36 mouse cellular contexts compared by ENCODE assay signal in the genomic region with DNA sequence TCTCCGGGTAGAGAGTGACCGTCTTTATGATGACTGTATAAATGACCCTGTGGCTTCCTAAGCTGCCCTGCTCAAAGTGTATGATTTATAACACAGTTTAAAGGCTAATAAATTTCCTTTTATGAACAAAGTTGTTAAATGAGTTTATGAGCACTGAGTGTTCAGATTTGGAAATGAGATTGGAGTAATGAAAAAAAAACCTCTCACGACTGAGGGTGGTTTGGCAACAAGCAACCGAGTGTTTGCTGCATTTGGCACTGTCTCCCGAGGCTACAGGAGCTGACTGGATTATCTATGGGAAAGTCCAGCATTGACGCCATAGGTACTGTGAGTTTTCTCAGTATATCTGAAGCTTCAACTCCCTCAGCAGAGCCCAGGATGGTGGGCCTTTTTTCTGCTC. TPM values are rescaled to one million over a fixed set of nuclear protein-coding genes. Genes with fewer than 3 reads are reported as not detected.
DNase-seq lines count a peak whose midpoint lies in the region; ATAC-seq lines count a peak whose summit lies in the region.
"Had no signal": no experiment of that assay in that cellular context is flagged by ENCODE, and none has a peak within 500 bp of the region (broad histone marks: within the 10 kb centered on the region; RNA-seq: fewer than 3 reads in every experiment).

No protein-coding gene starts in this region.

- H3K27me3 ChIP-seq in intestine, embryonic 16.5 days (replicated peaks; ENCODE audit: control insufficient read depth, insufficient read depth, low read length): no peaks in the 10 kb centered on the region
- H3K27me3 ChIP-seq: forebrain, embryonic 13.5 days; hindbrain, embryonic 12.5 days; hindbrain, embryonic 15.5 days; Patski had no signal

- H3K9me3 ChIP-seq in intestine, embryonic 16.5 days (ENCODE audit: control insufficient read depth, low read length): no peaks in the 10 kb centered on the region
- H3K9me3 ChIP-seq: embryonic facial prominence, embryonic 10.5 days; embryonic facial prominence, embryonic 13.5 days; forebrain, embryonic 10.5 days; forebrain, embryonic 13.5 days; hindbrain, embryonic 12.5 days; hindbrain, embryonic 15.5 days had no signal

- H3K4me2 ChIP-seq in intestine, embryonic 16.5 days (ENCODE audit: low read depth, low read length): no peak overlapping the region
- H3K4me2 ChIP-seq: embryonic facial prominence, embryonic 13.5 days; forebrain, embryonic 13.5 days; heart, embryonic 11.5 days; hindbrain, embryonic 12.5 days; hindbrain, embryonic 15.5 days had no signal

- intact Hi-C loops in left cerebral cortex, postnatal 25 days (cut with DNase I): no loop called here
- intact Hi-C loops in left cerebral cortex, postnatal 4 days (cut with DNase I): no loop called here

- H3K36me3 ChIP-seq in intestine, embryonic 16.5 days (ENCODE audit: control insufficient read depth, insufficient read depth, low read length): no peaks in the 10 kb centered on the region
- H3K36me3 ChIP-seq: embryonic facial prominence, embryonic 10.5 days; embryonic facial prominence, embryonic 13.5 days; forebrain, embryonic 10.5 days; hindbrain, embryonic 12.5 days; hindbrain, embryonic 15.5 days had no signal

- DNase-seq in frontal cortex, postnatal 36 days (ENCODE audit: low spot score in 2 of 2): no peak
- DNase-seq in left cerebral cortex, postnatal 25 days (ENCODE audit: low spot score in 2 of 2): peak; percentile 28 to 55
- no peak for DNase-seq in left cerebral cortex, postnatal 4 days
- peak; percentile 27 for DNase-seq in NIH3T3 (ENCODE audit: low read depth)
- peak; percentile 89 for DNase-seq in gonadal fat pad, adult 2 months (ENCODE audit: low read depth)
- no peak for DNase-seq in cerebellum, postnatal 10 days
- DNase-seq: adrenal gland, postnatal 10 days; adrenal gland, postnatal 36 days; cerebellum, adult 11 months; cerebellum, adult 2 months; cerebellum, adult 9-11 months; cerebellum, postnatal 36 days; embryo, embryonic 11 days; gastrocnemius, postnatal 10 days; gastrocnemius, postnatal 36 days; heart, adult 11 months had no signal

- no peaks in the 10 kb centered on the region for H3K4me1 ChIP-seq in intestine, embryonic 16.5 days (ENCODE audit: control insufficient read depth, insufficient read depth, low read length)
- H3K4me1 ChIP-seq: embryonic facial prominence, embryonic 10.5 days; embryonic facial prominence, embryonic 13.5 days; forebrain, embryonic 10.5 days; forebrain, embryonic 13.5 days; hindbrain, embryonic 12.5 days; hindbrain, embryonic 15.5 days had no signal

- ATAC-seq in frontal cortex, adult (ENCODE audit: low TSS enrichment): peak; percentile 84
- no peak for ATAC-seq in intestine, embryonic 16.5 days
- ATAC-seq: forebrain, embryonic 13.5 days; forebrain, embryonic 16.5 days; Patski had no signal

- no peak overlapping the region for H3K9ac ChIP-seq in intestine, embryonic 16.5 days (ENCODE audit: low read depth, low read length)
- H3K9ac ChIP-seq: embryonic facial prominence, embryonic 13.5 days; forebrain, embryonic 13.5 days; hindbrain, embryonic 12.5 days; hindbrain, embryonic 15.5 days had no signal

- WGBS in intestine, embryonic 16.5 days: 53% methylated on average over 6 of the region's 6 CpGs

- H3K4me3 ChIP-seq in intestine, embryonic 16.5 days (ENCODE audit: low read length): no peak overlapping the region
- H3K4me3 ChIP-seq: embryonic facial prominence, embryonic 10.5 days; embryonic facial prominence, embryonic 13.5 days; erythroblast, embryonic 14.5 days; forebrain, embryonic 10.5 days; forebrain, embryonic 13.5 days; hindbrain, embryonic 12.5 days; hindbrain, embryonic 15.5 days had no signal

- H3K27ac ChIP-seq in intestine, embryonic 16.5 days (ENCODE audit: low read length): no peak overlapping the region
- H3K27ac ChIP-seq: embryonic facial prominence, embryonic 10.5 days; embryonic facial prominence, embryonic 13.5 days; forebrain, embryonic 10.5 days; forebrain, embryonic 13.5 days; hindbrain, embryonic 12.5 days; hindbrain, embryonic 15.5 days had no signal

RNA-seq across cellular contexts. Expression of gene Bsnd, which starts 22.5 kb away (rescaled TPM):
- total RNA-seq in left cerebral cortex, postnatal 25 days (2021): not detected
- not detected for total RNA-seq in left cerebral cortex, postnatal 4 days (2021)
- 2.5 and 3.7 TPM in 2 replicates for polyA plus RNA-seq in gonadal fat pad, adult 2 months (2012; rRNA removed)
- polyA plus RNA-seq in intestine, embryonic 16.5 days (2015; fragmentation: Nextera tagmentation; extraction: Ambion mirVana): not detected in 2 replicates
- total RNA-seq: adrenal gland, adult 18-20 months; adrenal gland, postnatal 10 days; adrenal gland, postnatal 36 days; gastrocnemius, postnatal 36 days; heart, adult 8-10 months; heart, postnatal 25 days; hematopoietic stem cell, adult 5-6 weeks had no signal
- polyA plus RNA-seq: cortical plate, adult 2 months; embryonic facial prominence, embryonic 10.5 days; embryonic facial prominence, embryonic 13.5 days; erythroblast, embryonic 14.5 days; forebrain, embryonic 10.5 days; forebrain, embryonic 13.5 days; forebrain, embryonic 16.5 days; frontal cortex, adult 2 months; heart, embryonic 11.5 days; heart, embryonic 14.5 days; heart, postnatal 0 days had no signal

RNA-seq across cellular contexts. Expression of gene Dhcr24, which starts 46.2 kb away (rescaled TPM):
- total RNA-seq in left cerebral cortex, postnatal 25 days (2021): 10 to 100 TPM; 89.9 to 93.5 TPM
- total RNA-seq in left cerebral cortex, postnatal 4 days (2021): 100 to 1,000 TPM; 143 to 145 TPM
- polyA plus RNA-seq in gonadal fat pad, adult 2 months (2012; rRNA removed): 15.5 and 27.9 TPM in 2 replicates
- 5.5 and 6.4 TPM in 2 replicates for polyA plus RNA-seq in intestine, embryonic 16.5 days (2015; fragmentation: Nextera tagmentation; extraction: Ambion mirVana)

RNA-seq across cellular contexts. Expression of gene Pcsk9, which starts 50.5 kb away (rescaled TPM):
- total RNA-seq in left cerebral cortex, postnatal 25 days (2021): 1 to 10 TPM; 2.7 to 4.3 TPM
- total RNA-seq in left cerebral cortex, postnatal 4 days (2021): 1 to 10 TPM; 4.4 to 5.3 TPM
- polyA plus RNA-seq in gonadal fat pad, adult 2 months (2012; rRNA removed): 0.58 and 1.0 TPM in 2 replicates
- polyA plus RNA-seq in intestine, embryonic 16.5 days (2015; fragmentation: Nextera tagmentation; extraction: Ambion mirVana): 189 TPM in 2 replicates
- total RNA-seq: adrenal gland, adult 18-20 months; heart, adult 8-10 months; heart, postnatal 25 days had no signal

Comparison
In these comparisons a context has a peak if more than half of its experiments do, and no peak if none do; other contexts are left out.
1. DNase-seq: peak in left cerebral cortex, postnatal 25 days (2 of 2), NIH3T3 (single experiment) and gonadal fat pad, adult 2 months (single experiment); none in frontal cortex, postnatal 36 days (0 of 2), left cerebral cortex, postnatal 4 days (single experiment) and cerebellum, postnatal 10 days (0 of 2).